Mouse (Mus musculus) forebrain, postnatal 0 days (tissue): Measurements from ENCODE around the gene Mmp8. TPM values are rescaled to one million over a fixed set of nuclear protein-coding genes. Genes with fewer than 3 reads are reported as not detected.

Source experiments
- ATAC-seq: fragments of 200-750 bp; cut with Nextera tagmentation; 2 replicates; pipeline ENCODE4 v1.8.0; 2017; ENCODE audit warnings: mild to moderate bottlenecking, moderate library complexity
- DNase-seq: peaks from one replicate; pipeline ENCODE4 v3.0.0-alpha.2; 2015
- H3K27ac ChIP-seq: fragments of 300-500 bp; sonication (generic); 2 replicates; pipeline ENCODE4 v1.5.1; 2014; ENCODE audit warnings: low read depth, mild to moderate bottlenecking, antibody characterized with exemption, low read length, moderate library complexity, mixed read lengths
- H3K27me3 ChIP-seq: fragments of 300-500 bp; sonication (generic); 2 replicates; pipeline ENCODE4 v1.6.1; 2014; ENCODE audit warnings: mild to moderate bottlenecking, low read length, mixed read lengths; ENCODE audit not compliant: insufficient read depth
- H3K36me3 ChIP-seq: fragments of 300-500 bp; sonication (generic); 2 replicates; pipeline ENCODE4 v1.6.1; 2014; ENCODE audit warnings: mild to moderate bottlenecking, moderate library complexity; ENCODE audit not compliant: insufficient read depth
- H3K4me1 ChIP-seq: fragments of 300-500 bp; sonication (generic); 2 replicates; pipeline ENCODE4 v1.6.1; 2014; ENCODE audit warnings: antibody characterized with exemption; ENCODE audit not compliant: insufficient read depth
- H3K4me2 ChIP-seq: fragments of 300-500 bp; sonication (generic); 2 replicates; pipeline ENCODE4 v1.6.1; 2014; ENCODE audit warnings: low read depth, mild to moderate bottlenecking, moderate library complexity
- H3K4me3 ChIP-seq: fragments of 300-500 bp; sonication (generic); 2 replicates; pipeline ENCODE4 v1.5.1; 2014; ENCODE audit warnings: low read depth, low read length, mixed read lengths
- H3K9ac ChIP-seq: fragments of 300-500 bp; sonication (generic); 2 replicates; pipeline ENCODE4 v1.6.1; 2014; ENCODE audit warnings: mild to moderate bottlenecking
- H3K9me3 ChIP-seq: fragments of 300-500 bp; sonication (generic); 2 replicates; pipeline ENCODE4 v1.6.1; 2016; ENCODE audit warnings: low read length
- CTCF ChIP-seq: sonication (generic); IDR thresholded peaks from 2 replicates; pipeline ENCODE4 v1.5.1; 2016; ENCODE audit warnings: antibody characterized with exemption, control low read depth, low read depth
- WGBS: fragments of 180-500 bp; shearing (Covaris S2); extraction: QIAGEN DNeasy Blood & Tissue Kit; methylation state at CpG from one replicate; pipeline ENCODE4 v1.1.7; 2014; 5-methylcytosine and 5-hydroxymethylcytosine counted together
- polyA plus RNA-seq: library from polyadenylated mRNA; unstranded; fragments of >200 nt; fragmentation: Nextera tagmentation; extraction: Ambion mirVana; gene quantifications from 2 replicates; pipeline ENCODE4 v1.2.1, GENCODE M21; 2015
- total RNA-seq: library from RNA; depleted of rRNA; stranded (reverse); fragments of >200 nt; gene quantifications from 2 replicates; pipeline ENCODE4 v1.2.3, GENCODE M21; 2014

The Mmp8 gene
- total and polyA plus RNA-seq, 2 experiments from 2014 or later = 0.10 to 0.90 TPM

DNA sequence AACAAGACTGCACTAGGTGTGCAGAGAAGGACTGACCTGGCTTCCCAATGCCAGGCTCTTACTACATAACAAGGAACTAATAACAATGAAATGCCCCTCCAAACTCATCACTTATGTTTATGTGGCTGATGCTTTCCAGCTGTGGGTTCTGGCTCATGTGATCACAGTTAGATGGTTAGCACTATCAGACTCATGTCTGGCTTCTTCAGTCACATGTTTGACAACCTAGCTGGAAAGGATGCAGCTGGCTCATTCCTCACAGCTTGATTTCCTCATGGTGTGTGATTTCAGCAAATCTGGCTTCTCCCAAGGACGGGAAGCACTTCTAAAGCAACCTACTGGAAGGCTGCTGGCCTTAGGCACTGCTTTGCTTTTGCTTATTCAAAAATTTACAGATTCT, 12.8 kb upstream of the Mmp8 start:
- WGBS = 50% methylated on average over 1 of the region's 1 CpGs
- H3K36me3 ChIP-seq = no peaks in the 10 kb centered on the region
- no peak for DNase-seq
- no peaks in the 10 kb centered on the region for H3K9me3 ChIP-seq
- H3K27me3 ChIP-seq = no peaks in the 10 kb centered on the region
- no peak overlapping the region for H3K4me2 ChIP-seq
- H3K4me1 ChIP-seq = no peaks in the 10 kb centered on the region
- no peak for TF ChIP-seq CTCF
- H3K9ac ChIP-seq = no peak overlapping the region
- ATAC-seq = peak; percentile 51; the same call in 1 of the 2 replicates
- no peak overlapping the region for H3K27ac ChIP-seq
- H3K4me3 ChIP-seq = no peak overlapping the region

DNA sequence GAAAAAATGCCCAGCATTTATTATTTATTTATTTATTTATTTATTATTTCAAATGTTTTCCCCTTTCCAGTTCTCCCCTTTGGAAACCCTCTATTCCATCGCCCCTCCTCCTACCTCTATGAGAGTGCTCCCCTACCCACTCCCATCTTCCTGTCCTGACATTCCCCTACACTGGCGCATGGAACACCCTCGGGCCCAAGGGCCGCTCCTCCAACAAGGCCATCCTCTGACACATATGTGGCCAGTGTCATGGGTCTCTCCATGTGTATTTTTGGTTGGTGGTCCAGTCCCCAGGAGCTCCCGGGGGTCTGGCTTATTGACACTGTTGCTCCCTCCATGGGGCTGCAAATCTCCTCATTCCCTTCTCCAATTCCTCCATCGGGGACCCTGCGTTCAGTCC, 12.3 kb upstream of the Mmp8 start:
- H3K4me3 ChIP-seq = no peak overlapping the region
- no peak overlapping the region for H3K27ac ChIP-seq
- H3K4me2 ChIP-seq = no peak overlapping the region
- no peak for DNase-seq
- H3K36me3 ChIP-seq = no peaks in the 10 kb centered on the region
- ATAC-seq = no peak
- H3K9ac ChIP-seq = no peak overlapping the region
- H3K27me3 ChIP-seq = no peaks in the 10 kb centered on the region
- WGBS = 87% methylated on average over 7 of the region's 7 CpGs
- H3K4me1 ChIP-seq = no peaks in the 10 kb centered on the region
- no peak for TF ChIP-seq CTCF
- H3K9me3 ChIP-seq = no peaks in the 10 kb centered on the region

DNA sequence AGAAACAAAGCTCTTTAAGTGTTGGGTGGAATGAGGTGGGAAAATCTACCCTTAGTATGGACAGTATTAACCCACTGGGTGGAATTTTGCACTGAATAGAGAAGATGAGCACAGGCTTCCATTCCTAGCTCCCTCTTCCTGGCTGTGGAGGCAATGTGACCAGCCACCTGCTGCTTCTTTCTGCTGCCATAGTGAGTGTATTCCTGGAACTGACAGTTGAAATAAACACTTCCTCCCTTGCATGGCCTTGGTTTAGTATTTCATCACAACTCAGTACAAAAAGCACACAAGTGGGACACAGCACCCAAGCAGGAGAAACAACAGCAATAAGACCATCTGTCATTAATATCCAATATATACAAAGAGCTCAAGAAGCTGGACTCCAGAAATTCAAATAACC, 6.3 kb upstream of the Mmp8 start:
- DNase-seq = no peak
- Histone ChIP-seq H3K9me3 (no peaks in the 10 kb centered on the region), H3K4me1 (no peaks in the 10 kb centered on the region), H3K27ac (no peak overlapping the region), H3K27me3 (no peaks in the 10 kb centered on the region), H3K4me3 (no peak overlapping the region), H3K4me2 (no peak overlapping the region), H3K36me3 (no peaks in the 10 kb centered on the region), H3K9ac (no peak overlapping the region)
- ATAC-seq = no peak
- TF ChIP-seq CTCF = no peak

DNA sequence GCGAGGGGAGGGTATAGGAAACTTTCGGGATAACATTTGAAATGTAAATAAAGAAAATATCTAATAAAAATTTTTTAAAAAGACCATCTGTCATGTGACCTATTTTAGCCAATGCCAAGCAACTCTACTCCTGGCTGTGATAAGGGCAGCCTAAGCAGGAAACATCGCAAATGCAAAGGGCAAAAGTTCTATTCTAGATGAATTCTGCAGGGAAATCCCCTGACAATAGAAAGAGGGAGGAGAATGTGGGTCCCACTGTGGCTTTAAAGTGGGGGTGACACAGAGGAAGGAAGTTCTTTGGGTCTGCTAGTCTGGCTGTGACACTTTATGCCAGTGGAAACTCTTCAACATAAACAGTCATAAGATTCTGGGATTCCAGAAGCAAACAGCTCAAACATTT, 4.7 kb upstream of the Mmp8 start:
- no peak overlapping the region for H3K9ac ChIP-seq
- no peak for TF ChIP-seq CTCF
- no peaks in the 10 kb centered on the region for H3K9me3 ChIP-seq
- H3K4me2 ChIP-seq = no peak overlapping the region
- 89% methylated on average over 3 of the region's 3 CpGs for WGBS
- ATAC-seq (no peak), DNase-seq (no peak)
- no peak overlapping the region for H3K4me3 ChIP-seq
- H3K4me1 ChIP-seq = no peaks in the 10 kb centered on the region
- no peaks in the 10 kb centered on the region for H3K27me3 ChIP-seq
- H3K27ac ChIP-seq = no peak overlapping the region
- H3K36me3 ChIP-seq = no peaks in the 10 kb centered on the region

DNA sequence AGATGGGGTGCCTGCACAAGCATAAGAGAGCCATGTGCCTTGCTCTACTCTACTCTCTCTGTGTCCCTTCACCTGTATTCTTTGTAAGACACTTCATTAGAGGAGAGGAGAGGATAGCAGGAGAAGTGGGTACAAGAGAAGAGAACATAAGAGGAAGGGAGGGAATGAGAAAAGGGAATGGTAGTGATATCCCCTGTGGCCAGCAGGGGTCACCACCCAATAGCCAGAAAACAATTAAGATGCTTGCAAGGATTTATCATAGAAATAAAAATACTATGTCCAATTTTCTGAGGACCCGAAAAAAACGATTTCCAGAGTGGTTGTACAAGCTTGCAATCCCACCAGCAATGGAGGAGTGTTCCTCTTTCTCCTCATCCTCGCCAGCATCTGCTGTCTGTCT, 3.9 kb upstream of the Mmp8 start:
- DNase-seq (no peak), ATAC-seq (no peak)
- no peak overlapping the region for H3K4me3 ChIP-seq
- H3K9me3 ChIP-seq = no peaks in the 10 kb centered on the region
- H3K36me3 ChIP-seq = no peaks in the 10 kb centered on the region
- no peak overlapping the region for H3K9ac ChIP-seq
- no peaks in the 10 kb centered on the region for H3K4me1 ChIP-seq
- WGBS = 52% methylated on average over 3 of the region's 3 CpGs
- no peak overlapping the region for H3K27ac ChIP-seq
- TF ChIP-seq CTCF = peak; percentile 38
- H3K4me2 ChIP-seq = no peak overlapping the region
- H3K27me3 ChIP-seq = no peaks in the 10 kb centered on the region

DNA sequence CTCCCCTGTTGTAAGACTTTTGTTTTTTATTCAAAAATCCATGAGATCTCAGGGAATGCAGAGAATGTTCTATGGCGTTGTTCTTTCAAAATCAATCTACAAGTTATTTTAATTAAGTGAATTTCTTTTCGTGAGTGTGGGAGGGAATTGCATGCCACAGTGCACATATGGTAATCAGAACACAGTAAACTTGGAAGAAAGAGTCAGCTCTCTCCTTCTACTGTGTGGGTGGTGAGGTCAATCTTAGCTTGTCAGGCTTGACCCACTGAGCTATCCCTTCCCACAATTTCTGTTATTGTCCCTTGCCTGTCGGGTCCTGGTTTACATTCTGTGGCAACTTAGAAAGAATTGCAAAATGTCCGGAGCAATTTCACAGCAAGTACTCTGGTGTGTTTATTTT, 1.8 kb downstream of the Mmp8 start:
- TF ChIP-seq CTCF = no peak
- Histone ChIP-seq H3K27ac (no peak overlapping the region), H3K27me3 (no peaks in the 10 kb centered on the region), H3K4me2 (no peak overlapping the region), H3K36me3 (no peaks in the 10 kb centered on the region), H3K4me1 (no peaks in the 10 kb centered on the region), H3K4me3 (no peak overlapping the region), H3K9ac (no peak overlapping the region), H3K9me3 (no peaks in the 10 kb centered on the region)
- ATAC-seq (no peak), DNase-seq (no peak)
- WGBS = 61% methylated on average over 4 of the region's 4 CpGs

DNA sequence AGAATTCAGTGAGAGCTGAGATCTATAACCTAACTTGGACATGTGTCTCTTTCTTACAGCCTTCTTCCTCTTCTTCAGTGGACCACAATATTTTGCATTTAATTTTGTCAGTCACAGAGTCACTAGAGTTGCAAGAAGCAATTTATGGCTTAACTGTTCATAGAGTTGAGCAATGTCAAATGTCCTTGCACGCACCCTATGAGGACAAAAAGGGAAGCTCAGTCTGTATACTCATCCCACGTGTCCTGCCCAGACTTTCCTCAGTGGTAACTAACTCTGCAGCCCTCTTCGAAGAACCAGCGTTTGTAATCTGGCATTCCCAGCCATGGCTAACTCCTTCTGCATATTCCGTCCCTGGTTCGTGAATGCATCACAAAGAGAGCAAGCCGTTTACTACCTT, 9.1 kb downstream of the Mmp8 start:
- DNase-seq (no peak), ATAC-seq (no peak)
- Histone ChIP-seq H3K36me3 (no peaks in the 10 kb centered on the region), H3K27me3 (no peaks in the 10 kb centered on the region), H3K9ac (no peak overlapping the region), H3K4me2 (no peak overlapping the region), H3K4me3 (no peak overlapping the region), H3K4me1 (no peaks in the 10 kb centered on the region), H3K27ac (no peak overlapping the region), H3K9me3 (no peaks in the 10 kb centered on the region)
- 74% methylated on average over 7 of the region's 7 CpGs for WGBS
- no peak for TF ChIP-seq CTCF

DNA sequence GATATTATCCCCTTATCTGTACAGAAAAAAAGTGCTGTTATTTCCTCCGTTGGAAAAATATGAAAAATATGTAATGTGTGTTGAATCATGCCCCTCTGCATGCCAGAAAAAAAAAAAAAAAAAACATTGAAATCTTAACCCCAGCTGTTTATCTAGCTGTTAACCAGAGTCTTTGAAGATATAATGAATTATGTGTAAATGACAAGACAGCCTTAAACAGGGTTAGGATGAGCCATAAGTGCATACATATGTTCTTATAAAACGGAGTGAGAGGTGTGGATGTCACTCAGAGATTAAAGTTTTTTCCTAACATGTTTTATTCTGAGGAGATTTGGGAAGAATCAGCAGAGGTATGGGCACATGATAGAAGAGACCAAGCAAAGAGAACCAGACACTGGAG, 9.7 kb downstream of the Mmp8 start:
- Histone ChIP-seq H3K4me2 (no peak overlapping the region), H3K27ac (no peak overlapping the region), H3K27me3 (no peaks in the 10 kb centered on the region), H3K36me3 (no peaks in the 10 kb centered on the region), H3K9ac (no peak overlapping the region), H3K4me3 (no peak overlapping the region), H3K9me3 (no peaks in the 10 kb centered on the region), H3K4me1 (no peaks in the 10 kb centered on the region)
- 83% methylated on average over 2 of the region's 2 CpGs for WGBS
- no peak for DNase-seq
- no peak for ATAC-seq
- no peak for TF ChIP-seq CTCF
